Mouse (Mus musculus) heart, embryonic 10.5 days (tissue): ENCODE results near the gene Sox6. TPM values are rescaled to one million over a fixed set of nuclear protein-coding genes. Genes with fewer than 3 reads are reported as not detected.

Source experiments
- DNase-seq: peaks from one replicate; pipeline ENCODE4 v3.0.0-alpha.2; 2017; ENCODE audit warnings: low spot score
- H3K27ac ChIP-seq: fragments of 300-500 bp; sonication (generic); 2 replicates; pipeline ENCODE4 v1.5.1; 2016; ENCODE audit warnings: mild to moderate bottlenecking
- H3K27me3 ChIP-seq: fragments of 300-500 bp; sonication (generic); 2 replicates; pipeline ENCODE4 v1.6.1; 2016; ENCODE audit warnings: mild to moderate bottlenecking; ENCODE audit not compliant: poor library complexity, insufficient read depth, severe bottlenecking
- H3K36me3 ChIP-seq: fragments of 300-500 bp; sonication (generic); 2 replicates; pipeline ENCODE4 v1.6.1; 2016; ENCODE audit warnings: mild to moderate bottlenecking, moderate library complexity
- H3K4me1 ChIP-seq: fragments of 300-500 bp; sonication (generic); 2 replicates; pipeline ENCODE4 v1.6.1; 2016; ENCODE audit warnings: mild to moderate bottlenecking
- H3K4me3 ChIP-seq: fragments of 300-500 bp; sonication (generic); 2 replicates; pipeline ENCODE4 v1.5.1; 2016; ENCODE audit warnings: mild to moderate bottlenecking, moderate library complexity
- H3K9me3 ChIP-seq: fragments of 300-500 bp; sonication (generic); 2 replicates; pipeline ENCODE4 v1.6.1; 2016; ENCODE audit warnings: mild to moderate bottlenecking, moderate library complexity
- WGBS: fragments of 180-500 bp; shearing (Covaris S2); methylation state at CpG from one replicate; pipeline ENCODE4 v1.1.7; 2016; 5-methylcytosine and 5-hydroxymethylcytosine counted together
- polyA plus RNA-seq: library from polyadenylated mRNA; unstranded; fragments of >200 nt; fragmentation: Nextera tagmentation; extraction: Ambion mirVana; gene quantifications from 2 replicates; pipeline ENCODE4 v1.2.1, GENCODE M21; 2016

Gene Sox6
- polyA plus RNA-seq, 1 experiment from 2014 or later: 30.9 TPM

GRCm38 (mm10) chr7:115783982-115784917 is 254.3 kb downstream of the Sox6 start:
- Histone ChIP-seq H3K4me3 (no peak overlapping the region), H3K27ac (0 out of 2 replicates have a peak overlapping the region, but pooled peaks have one; percentile 42), H3K36me3 (no peaks in the 10 kb centered on the region), H3K4me1 (peaks cover 26% of the 10 kb centered on the region), H3K27me3 (no peaks in the 10 kb centered on the region), H3K9me3 (no peaks in the 10 kb centered on the region)
- no peak for DNase-seq
- 66% methylated on average over 8 of the region's 8 CpGs for WGBS

DNA sequence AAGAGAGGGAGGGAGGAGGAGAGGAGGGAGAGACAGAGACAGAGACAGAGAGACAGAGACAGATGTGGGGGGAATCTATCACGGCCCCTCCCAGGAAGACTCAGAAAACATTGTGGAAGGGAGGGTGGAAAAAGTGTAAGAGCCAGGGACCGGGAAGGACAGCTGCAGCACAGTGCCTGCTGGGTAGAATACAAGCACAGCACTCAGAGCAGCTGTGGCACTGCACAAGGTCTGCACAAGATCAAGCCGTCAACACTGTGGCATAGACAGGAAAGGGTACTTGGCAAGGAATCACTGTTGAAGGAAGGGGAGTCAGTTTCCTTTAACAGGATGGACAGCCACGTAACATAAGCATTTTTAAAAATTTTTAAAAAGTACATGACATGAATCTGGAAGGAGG is 258.4 kb downstream of the Sox6 start:
- H3K4me1 ChIP-seq: peaks cover 35% of the 10 kb centered on the region
- peak; percentile 82 for DNase-seq
- H3K36me3 ChIP-seq: no peaks in the 10 kb centered on the region; the same call in 1 of the 2 replicates
- no peaks in the 10 kb centered on the region for H3K9me3 ChIP-seq
- no peaks in the 10 kb centered on the region for H3K27me3 ChIP-seq
- 39% methylated on average over 4 of the region's 4 CpGs for WGBS
- H3K27ac ChIP-seq: no peak overlapping the region
- H3K4me3 ChIP-seq: no peak overlapping the region

DNA sequence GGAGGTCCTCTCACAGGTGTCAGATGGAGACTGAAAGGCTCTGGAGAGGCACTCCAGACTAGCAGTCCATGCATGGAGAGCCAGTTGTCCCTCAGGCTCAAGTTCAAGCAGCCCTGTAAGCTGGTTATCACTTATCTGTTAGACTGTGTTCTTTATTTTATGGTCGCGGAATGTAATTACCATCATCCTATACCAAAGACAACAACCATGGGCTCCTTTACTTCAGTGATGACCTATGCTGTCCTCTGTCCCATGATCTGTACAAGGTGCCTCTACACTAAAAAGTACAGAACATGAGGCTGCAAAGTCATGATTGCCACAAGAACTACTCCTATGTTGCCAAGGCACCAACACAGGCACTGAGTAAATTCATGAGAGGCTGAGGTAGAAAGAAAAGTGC is 259.1 kb downstream of the Sox6 start:
- Histone ChIP-seq H3K4me1 (peaks cover 29% of the 10 kb centered on the region), H3K27ac (no peak overlapping the region), H3K9me3 (no peaks in the 10 kb centered on the region), H3K4me3 (no peak overlapping the region), H3K36me3 (no peaks in the 10 kb centered on the region; the same call in 1 of the 2 replicates), H3K27me3 (no peaks in the 10 kb centered on the region)
- no peak for DNase-seq
- 95% methylated on average over 2 of the region's 2 CpGs for WGBS

DNA sequence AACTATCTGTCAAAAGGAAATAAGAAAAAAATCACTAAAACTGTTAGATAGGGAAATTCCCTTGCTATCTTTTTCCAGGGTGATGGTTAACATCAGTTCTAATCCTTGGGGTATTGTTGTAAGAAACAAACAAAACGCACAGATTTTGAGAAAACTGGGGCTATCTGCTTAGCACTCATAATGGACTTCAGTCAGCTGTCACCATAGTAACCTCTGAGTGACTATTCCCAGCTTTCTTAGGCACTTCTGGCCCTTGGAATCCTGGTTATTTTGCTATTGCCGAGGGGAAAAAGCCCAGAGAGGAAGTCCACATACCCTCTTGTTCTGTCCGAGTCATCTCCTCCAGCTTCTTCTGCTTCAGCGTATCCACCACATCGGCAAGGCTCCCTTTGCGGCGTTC is 261.9 kb downstream of the Sox6 start:
- 63% methylated on average over 7 of the region's 7 CpGs for WGBS
- H3K36me3 ChIP-seq: no peaks in the 10 kb centered on the region; the same call in 1 of the 2 replicates
- no peaks in the 10 kb centered on the region for H3K27me3 ChIP-seq
- peaks cover 16% of the 10 kb centered on the region for H3K4me1 ChIP-seq
- DNase-seq: no peak
- H3K9me3 ChIP-seq: no peaks in the 10 kb centered on the region
- H3K4me3 ChIP-seq: no peak overlapping the region
- no peak overlapping the region for H3K27ac ChIP-seq

DNA sequence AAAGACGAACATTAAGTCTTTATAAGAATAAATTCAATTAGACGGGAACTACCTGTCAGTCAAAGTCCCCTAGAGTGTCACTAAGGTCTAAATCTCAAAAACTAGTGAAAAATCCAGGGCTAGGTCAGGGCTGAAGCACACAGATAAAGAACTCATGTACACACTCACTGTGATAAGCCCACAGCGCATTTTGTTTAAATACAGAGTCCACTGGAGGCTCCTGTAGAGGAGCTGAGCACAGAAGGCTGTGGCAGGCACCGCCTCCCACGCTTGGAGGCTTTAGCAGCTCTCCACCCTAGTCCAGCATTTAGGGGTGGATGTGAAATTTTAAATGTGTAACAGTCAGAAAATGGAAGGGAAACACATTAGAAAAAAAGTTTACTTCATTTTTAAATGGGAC is 262.3 kb downstream of the Sox6 start:
- DNase-seq: no peak
- Histone ChIP-seq H3K4me3 (no peak overlapping the region), H3K9me3 (no peaks in the 10 kb centered on the region), H3K27ac (no peak overlapping the region), H3K36me3 (no peaks in the 10 kb centered on the region; the same call in 1 of the 2 replicates), H3K27me3 (no peaks in the 10 kb centered on the region), H3K4me1 (peaks cover 16% of the 10 kb centered on the region)
- 66% methylated on average over 5 of the region's 5 CpGs for WGBS

- 87% methylated on average over 8 of the region's 8 CpGs for WGBS
- DNase-seq: no peak
Observed at GRCm38 (mm10) chr7:115766316-115766715, 272.3 kb downstream of the Sox6 start.

DNA sequence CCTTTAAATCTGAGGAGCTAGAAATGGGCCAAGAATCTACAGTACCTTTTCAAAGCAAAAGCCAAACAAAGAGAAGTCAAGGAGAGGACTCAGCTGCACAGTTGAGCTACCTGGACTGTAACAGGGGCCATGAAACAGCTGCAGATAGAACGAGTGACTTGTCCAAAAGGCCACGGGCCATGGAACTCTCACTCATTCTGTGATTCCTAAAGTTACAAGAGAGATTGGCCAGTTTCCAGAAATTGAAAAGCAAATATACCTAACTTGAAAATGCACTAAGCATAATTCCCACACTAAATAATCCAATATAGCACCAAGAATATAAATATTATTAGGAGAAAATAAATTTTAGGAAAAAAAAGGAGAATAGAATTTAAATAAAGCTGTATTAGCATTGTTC is 274.7 kb downstream of the Sox6 start:
- Histone ChIP-seq H3K27ac (no peak overlapping the region), H3K9me3 (no peaks in the 10 kb centered on the region), H3K27me3 (no peaks in the 10 kb centered on the region), H3K4me3 (no peak overlapping the region), H3K4me1 (no peaks in the 10 kb centered on the region), H3K36me3 (no peaks in the 10 kb centered on the region)
- WGBS: 77% methylated on average over 2 of the region's 2 CpGs
- DNase-seq: no peak

More at GRCm38 (mm10) chr7:115766316-115766715, 272.3 kb downstream of the Sox6 start:
- Histone ChIP-seq H3K36me3 (no peaks in the 10 kb centered on the region), H3K4me1 (no peaks in the 10 kb centered on the region), H3K4me3 (no peak overlapping the region), H3K9me3 (no peaks in the 10 kb centered on the region), H3K27ac (no peak overlapping the region), H3K27me3 (no peaks in the 10 kb centered on the region)

- Histone ChIP-seq H3K36me3 (no peaks in the 10 kb centered on the region), H3K27me3 (no peaks in the 10 kb centered on the region), H3K4me1 (no peaks in the 10 kb centered on the region), H3K27ac (no peak overlapping the region), H3K9me3 (no peaks in the 10 kb centered on the region), H3K4me3 (no peak overlapping the region)
- WGBS: 40% methylated on average over 1 of the region's 1 CpGs
- DNase-seq: no peak
Observed at GRCm38 (mm10) chr7:115758172-115758571, 280.4 kb downstream of the Sox6 start.

GRCm38 (mm10) chr7:115755272-115755671 is 283.3 kb downstream of the Sox6 start:
- 78% methylated on average over 4 of the region's 4 CpGs for WGBS
- Histone ChIP-seq H3K36me3 (no peaks in the 10 kb centered on the region), H3K27me3 (no peaks in the 10 kb centered on the region), H3K4me3 (no peak overlapping the region), H3K9me3 (no peaks in the 10 kb centered on the region), H3K4me1 (peaks cover 13% of the 10 kb centered on the region), H3K27ac (no peak overlapping the region)
- DNase-seq: no peak

DNA sequence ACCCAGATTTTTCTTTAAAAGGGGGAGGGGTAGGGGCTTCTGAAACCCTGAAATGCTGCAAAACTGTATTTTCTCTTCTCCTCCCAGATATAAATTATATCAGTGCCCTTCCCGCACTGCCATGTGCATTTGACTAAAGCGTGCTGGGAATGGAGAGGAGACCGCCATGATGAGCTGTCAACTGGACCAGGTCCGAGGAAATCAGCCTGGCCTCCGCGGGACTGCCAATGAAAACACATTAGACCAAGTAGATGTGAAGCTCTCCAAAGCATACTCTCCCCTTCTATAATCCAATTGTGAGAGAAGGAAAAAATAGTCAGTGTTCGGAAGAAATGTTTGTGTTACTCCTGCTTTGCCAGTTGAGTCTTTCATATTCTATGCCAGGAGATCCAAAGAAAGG is 284.4 kb downstream of the Sox6 start:
- WGBS: 82% methylated on average over 7 of the region's 7 CpGs
- Histone ChIP-seq H3K4me3 (no peak overlapping the region), H3K36me3 (no peaks in the 10 kb centered on the region), H3K27me3 (no peaks in the 10 kb centered on the region), H3K9me3 (no peaks in the 10 kb centered on the region), H3K27ac (no peak overlapping the region), H3K4me1 (peaks cover 15% of the 10 kb centered on the region)
- DNase-seq: no peak

DNA sequence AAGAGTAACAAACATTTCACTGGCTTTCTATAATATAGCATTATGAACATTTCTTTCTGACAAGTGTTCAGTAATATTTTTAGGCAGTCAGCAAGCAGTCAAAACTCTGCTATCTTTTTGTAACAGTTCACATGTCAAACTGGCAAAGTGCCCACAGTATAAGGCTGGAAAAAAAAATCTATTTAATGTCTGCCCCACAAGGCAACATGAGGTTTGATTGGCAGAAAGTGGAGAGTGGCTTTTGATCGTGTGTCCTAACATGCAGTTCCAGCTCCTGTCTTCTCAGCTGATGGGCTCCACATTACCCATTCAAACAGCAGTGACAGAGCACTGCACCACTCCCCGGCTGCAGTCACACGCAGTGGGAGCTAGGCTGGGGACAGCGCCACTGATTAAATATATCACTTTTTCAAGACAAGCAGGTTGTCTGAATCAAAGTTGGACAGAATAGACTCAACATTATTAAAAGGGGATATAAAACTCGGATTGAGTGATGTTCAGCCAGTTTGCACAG is 286.4 kb downstream of the Sox6 start:
- no peak overlapping the region for H3K27ac ChIP-seq
- peaks cover 15% of the 10 kb centered on the region for H3K4me1 ChIP-seq
- no peak for DNase-seq
- WGBS: 49% methylated on average over 5 of the region's 5 CpGs
- H3K27me3 ChIP-seq: no peaks in the 10 kb centered on the region
- H3K4me3 ChIP-seq: no peak overlapping the region
- no peaks in the 10 kb centered on the region for H3K9me3 ChIP-seq
- no peaks in the 10 kb centered on the region for H3K36me3 ChIP-seq

- no peak for DNase-seq
- no peaks in the 10 kb centered on the region for H3K36me3 ChIP-seq
- no peak overlapping the region for H3K27ac ChIP-seq
- no peaks in the 10 kb centered on the region for H3K9me3 ChIP-seq
- peaks cover 15% of the 10 kb centered on the region for H3K4me1 ChIP-seq
- H3K27me3 ChIP-seq: no peaks in the 10 kb centered on the region
- 47% methylated on average over 3 of the region's 3 CpGs for WGBS
- no peak overlapping the region for H3K4me3 ChIP-seq
Observed at GRCm38 (mm10) chr7:115751083-115751482, 287.5 kb downstream of the Sox6 start.

DNA sequence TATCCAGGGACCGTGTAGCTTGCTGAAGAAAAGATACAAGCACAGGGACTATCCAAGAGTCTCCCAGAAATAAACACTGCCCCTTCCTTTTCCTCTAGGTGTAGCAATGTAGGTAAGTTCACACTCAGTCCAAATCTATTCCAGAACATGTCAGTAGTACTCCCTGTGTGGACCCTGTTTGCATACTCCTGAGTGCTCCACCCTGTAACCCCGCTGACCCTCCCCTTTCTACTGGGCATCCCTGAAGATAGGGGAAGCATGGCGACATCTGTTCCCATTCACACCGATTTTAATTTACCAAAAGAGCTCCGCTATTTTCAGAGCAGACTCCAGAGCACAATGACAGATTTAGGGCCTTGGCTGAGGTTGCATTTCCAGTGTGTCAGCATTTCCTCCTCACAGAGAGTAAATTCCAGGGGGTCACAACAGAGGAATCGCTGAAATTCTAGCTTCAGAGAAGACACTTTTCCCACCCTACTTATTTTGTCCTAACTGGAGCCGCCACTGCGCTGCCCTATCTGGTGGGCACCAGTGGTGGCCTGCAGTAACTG is 288.2 kb downstream of the Sox6 start:
- WGBS: 48% methylated on average over 8 of the region's 8 CpGs
- Histone ChIP-seq H3K36me3 (no peaks in the 10 kb centered on the region), H3K9me3 (no peaks in the 10 kb centered on the region), H3K4me3 (no peak overlapping the region), H3K4me1 (peaks cover 15% of the 10 kb centered on the region), H3K27ac (no peak overlapping the region), H3K27me3 (no peaks in the 10 kb centered on the region)
- DNase-seq: no peak
